Mouse (Mus musculus) hindlimb bud, embryonic 11.5 days (tissue): ENCODE measurements at regions not wholly inside any gene's neighbourhood (a gene's known extent, or its start where the extent isn't known, plus 50 kb on each side); places are given as distances from the start of the nearest gene placed in this dataset.

Experiments
- DNase-seq: peaks from one replicate; pipeline ENCODE4 v3.0.0-alpha.2; 2012; ENCODE audit warnings: low read depth, low spot score; ENCODE audit errors: extremely low spot score

- no peak for DNase-seq
Observed at GRCm38 (mm10) chr13:84565644-84566532, 343.8 kb downstream of the Tmem161b start.

- no peak for DNase-seq
Observed at GRCm38 (mm10) chr13:84566533-84566832, 344.4 kb downstream of the Tmem161b start.

GRCm38 (mm10) chr13:84569371-84569770 is 347.3 kb downstream of the Tmem161b start:
- DNase-seq, result no peak

- DNase-seq, result no peak
Observed at GRCm38 (mm10) chr13:84570206-84570605, 348.1 kb downstream of the Tmem161b start.

GRCm38 (mm10) chr13:84570984-84571844 is 349.1 kb downstream of the Tmem161b start:
- no peak for DNase-seq

GRCm38 (mm10) chr13:84571845-84572193 is 349.7 kb downstream of the Tmem161b start:
- no peak for DNase-seq

GRCm38 (mm10) chr13:84572231-84572630 is 350.1 kb downstream of the Tmem161b start:
- no peak for DNase-seq

GRCm38 (mm10) chr13:84596585-84597142 is 374.6 kb downstream of the Tmem161b start:
- DNase-seq, result no peak

GRCm38 (mm10) chr13:84602612-84603011 is 380.5 kb downstream of the Tmem161b start:
- DNase-seq, result no peak

GRCm38 (mm10) chr13:84612497-84612896 is 390.4 kb downstream of the Tmem161b start:
- no peak for DNase-seq

GRCm38 (mm10) chr13:84613004-84613403 is 390.9 kb downstream of the Tmem161b start:
- DNase-seq, result no peak

- no peak for DNase-seq
Observed at GRCm38 (mm10) chr13:84624691-84625090, 402.6 kb downstream of the Tmem161b start.

GRCm38 (mm10) chr13:84625527-84625926 is 403.4 kb downstream of the Tmem161b start:
- DNase-seq, result peak; percentile 31

GRCm38 (mm10) chr13:84625927-84626326 is 403.8 kb downstream of the Tmem161b start:
- DNase-seq, result no peak

- no peak for DNase-seq
Observed at GRCm38 (mm10) chr13:84626397-84626796, 404.3 kb downstream of the Tmem161b start.

- DNase-seq, result no peak
Observed at GRCm38 (mm10) chr13:84630686-84631085, 408.6 kb downstream of the Tmem161b start.

GRCm38 (mm10) chr13:84632493-84632892 is 410.4 kb downstream of the Tmem161b start:
- no peak for DNase-seq

- no peak for DNase-seq
Observed at GRCm38 (mm10) chr13:84636831-84637230, 414.7 kb downstream of the Tmem161b start.

GRCm38 (mm10) chr13:84637606-84638005 is 415.5 kb downstream of the Tmem161b start:
- DNase-seq, result no peak

GRCm38 (mm10) chr13:84638401-84638934 is 416.4 kb downstream of the Tmem161b start:
- no peak for DNase-seq
